Comparison of ENCODE assay signal across 18 mouse cellular contexts in genomic region chr10:14036472-14036871, GRCm38 (mm10).
"Had no signal": no experiment of that assay in that cellular context is flagged by ENCODE, and none has a peak within 500 bp of the region (broad histone marks: within the 10 kb centered on the region; RNA-seq: fewer than 3 reads in every experiment).

No protein-coding gene starts in this region.

- H3K27ac ChIP-seq: left cerebral cortex, adult 2 months; limb, embryonic 12.5 days; liver, embryonic 13.5 days; neural tube, embryonic 13.5 days had no signal

- H3K9ac ChIP-seq: limb, embryonic 12.5 days; liver, embryonic 13.5 days; neural tube, embryonic 13.5 days had no signal

- H3K4me3 ChIP-seq: left cerebral cortex, adult 2 months; limb, embryonic 12.5 days; liver, embryonic 13.5 days; neural tube, embryonic 13.5 days had no signal

- H3K36me3 ChIP-seq: limb, embryonic 12.5 days; liver, embryonic 13.5 days; neural tube, embryonic 13.5 days had no signal

- H3K4me1 ChIP-seq: liver, embryonic 13.5 days had no signal

- DNase-seq: kidney, adult 18-20 months; kidney, adult 9 months; kidney, postnatal 14 days; kidney, postnatal 4 days; layer of hippocampus, postnatal 36 days; liver, embryonic 13.5 days; lung, adult 2 months; lung, postnatal 14 days; lung, postnatal 4 days; midbrain, embryonic 14.5 days; retina, postnatal 1 day; right cerebral cortex, postnatal 25 days; thymus, adult 18-20 months; thymus, postnatal 36 days had no signal

- H3K9me3 ChIP-seq: limb, embryonic 12.5 days; liver, embryonic 13.5 days; neural tube, embryonic 13.5 days had no signal

- H3K4me2 ChIP-seq: limb, embryonic 12.5 days; liver, embryonic 13.5 days; midbrain, embryonic 11.5 days; neural tube, embryonic 13.5 days had no signal

- H3K27me3 ChIP-seq: liver, embryonic 13.5 days; neural tube, embryonic 13.5 days had no signal
